Comparison of ENCODE assay signal across 7 mouse cellular contexts in the genomic region with DNA sequence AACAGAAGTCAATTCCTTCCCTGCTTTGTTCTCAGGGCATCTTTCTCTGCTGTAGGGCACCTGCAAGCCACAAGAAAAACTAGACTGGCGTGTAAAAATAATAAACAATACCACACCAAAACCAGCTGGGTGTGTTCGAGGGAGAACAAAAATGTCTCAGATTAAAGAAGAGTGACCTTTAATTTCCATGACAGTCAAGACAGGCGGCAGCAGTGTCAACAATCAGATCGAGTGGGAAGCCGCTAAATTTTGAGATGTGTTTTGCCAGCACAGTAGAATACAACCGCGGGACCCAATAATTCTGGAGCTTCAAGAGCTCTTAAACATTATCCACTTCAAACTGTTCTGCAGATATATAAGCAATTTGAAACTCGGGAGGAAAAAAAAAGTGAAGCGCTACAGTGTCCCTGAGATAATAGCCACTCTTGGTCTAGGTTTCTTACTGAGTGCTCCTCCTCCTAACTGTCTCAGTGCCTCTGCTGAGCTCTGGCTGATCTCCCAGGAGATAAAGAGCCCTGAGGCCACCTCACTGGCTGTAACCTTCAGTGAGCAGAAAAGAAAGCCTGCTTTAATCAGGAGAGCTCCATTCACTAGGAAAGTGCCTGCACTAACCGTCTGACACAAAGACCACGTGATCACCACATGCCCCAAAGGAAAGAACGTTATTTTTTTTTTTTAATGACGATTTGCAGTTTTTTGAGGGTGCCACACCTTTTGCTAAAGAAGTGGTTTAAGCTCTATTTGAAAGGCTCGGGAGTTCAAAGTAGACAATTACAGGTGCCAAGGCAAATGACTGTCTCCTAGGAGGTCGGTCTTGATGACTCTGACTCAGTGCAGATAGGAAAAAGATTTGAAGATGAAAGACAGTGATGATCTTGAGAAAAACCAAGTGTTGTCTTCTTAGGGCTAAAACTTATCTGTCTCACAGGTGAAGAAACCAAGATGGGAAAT.
DNase-seq lines count a peak whose midpoint lies in the region; ATAC-seq lines count a peak whose summit lies in the region.

No protein-coding gene starts in this region.

- H3K36me3 ChIP-seq in lung, embryonic 15.5 days, result no peaks in the 10 kb centered on the region
- H3K36me3 ChIP-seq in erythroblast, embryonic 14.5 days (ENCODE audit: control insufficient read depth), result no peaks in the 10 kb centered on the region
- H3K36me3 ChIP-seq in neural tube, embryonic 15.5 days, result peaks cover 10% of the 10 kb centered on the region; the same call in 1 of the 2 replicates

- H3K9me3 ChIP-seq in lung, embryonic 15.5 days, result no peaks in the 10 kb centered on the region
- H3K9me3 ChIP-seq in erythroblast, embryonic 14.5 days (ENCODE audit: control insufficient read depth, low read length), result no peaks in the 10 kb centered on the region
- H3K9me3 ChIP-seq in neural tube, embryonic 15.5 days (replicated peaks), result no peaks in the 10 kb centered on the region

- H3K27me3 ChIP-seq in lung, embryonic 15.5 days, result no peaks in the 10 kb centered on the region; the same call in 1 of the 2 replicates
- H3K27me3 ChIP-seq in erythroblast, embryonic 14.5 days (ENCODE audit: control insufficient read depth), result no peaks in the 10 kb centered on the region
- H3K27me3 ChIP-seq in neural tube, embryonic 15.5 days (replicated peaks), result no peaks in the 10 kb centered on the region

- 0 out of 2 replicates have a peak, but pooled peaks cover 9% of the 10 kb centered on the region for H3K4me1 ChIP-seq in lung, embryonic 15.5 days
- H3K4me1 ChIP-seq in erythroblast, embryonic 14.5 days (ENCODE audit: control insufficient read depth), result peaks cover 67% of the 10 kb centered on the region
- H3K4me1 ChIP-seq in neural tube, embryonic 15.5 days, result peaks cover 12% of the 10 kb centered on the region

- WGBS in lung, embryonic 15.5 days, result 14% methylated on average over 15 of the region's 15 CpGs
- 29% methylated on average over 15 of the region's 15 CpGs for WGBS in neural tube, embryonic 15.5 days

- H3K9ac ChIP-seq in lung, embryonic 15.5 days, result no peak overlapping the region
- no peak overlapping the region for H3K9ac ChIP-seq in neural tube, embryonic 15.5 days (replicated peaks)

- H3K27ac ChIP-seq in lung, embryonic 15.5 days, result no peak overlapping the region
- peak overlapping the region; percentile 23; the same call in 1 of the 2 replicates for H3K27ac ChIP-seq in neural tube, embryonic 15.5 days (replicated peaks)

- no peak overlapping the region for H3K4me3 ChIP-seq in lung, embryonic 15.5 days
- H3K4me3 ChIP-seq in erythroblast, embryonic 14.5 days (replicated peaks), result peak overlapping the region; percentile 52
- no peak overlapping the region for H3K4me3 ChIP-seq in neural tube, embryonic 15.5 days (replicated peaks)

- H3K4me2 ChIP-seq in lung, embryonic 15.5 days, result peak overlapping the region; percentile 29
- H3K4me2 ChIP-seq in neural tube, embryonic 15.5 days, result peak overlapping the region; percentile 22

- DNase-seq in lung, postnatal 14 days, result no peak
- peak; percentile 66 for DNase-seq in adrenal gland, postnatal 14 days
- peak; percentile 61 for DNase-seq in liver
- DNase-seq in frontal cortex, postnatal 25 days (ENCODE audit: low spot score in 2 of 2), result no peak

- 0 out of 2 replicates have a peak, but pooled peaks have one; percentile 31 for ATAC-seq in lung, embryonic 15.5 days (ENCODE audit: borderline replicate concordance, extremely low read depth, low FRiP score, low TSS enrichment)
- ATAC-seq in neural tube, embryonic 15.5 days (ENCODE audit: low FRiP score), result no peak

Comparison
In these comparisons a context has a peak if more than half of its experiments do, and no peak if none do; other contexts are left out.
1. DNase-seq: peak in adrenal gland, postnatal 14 days (single experiment) and liver (single experiment); none in lung, postnatal 14 days (single experiment) and frontal cortex, postnatal 25 days (0 of 2).